Mouse (Mus musculus) MN1 (cell line): ENCODE data around the gene Gm8890.
"Not testable (repeated sequence)": the region's sequence is repeated elsewhere in the genome, so short reads cannot be mapped to it uniquely, and the experiment has no call there.

Source experiments
- DNase-seq: peaks from one replicate; pipeline ENCODE4 v3.0.0-alpha.2; 2016; ENCODE audit warnings: low spot score

Gm8890 gene

DNA sequence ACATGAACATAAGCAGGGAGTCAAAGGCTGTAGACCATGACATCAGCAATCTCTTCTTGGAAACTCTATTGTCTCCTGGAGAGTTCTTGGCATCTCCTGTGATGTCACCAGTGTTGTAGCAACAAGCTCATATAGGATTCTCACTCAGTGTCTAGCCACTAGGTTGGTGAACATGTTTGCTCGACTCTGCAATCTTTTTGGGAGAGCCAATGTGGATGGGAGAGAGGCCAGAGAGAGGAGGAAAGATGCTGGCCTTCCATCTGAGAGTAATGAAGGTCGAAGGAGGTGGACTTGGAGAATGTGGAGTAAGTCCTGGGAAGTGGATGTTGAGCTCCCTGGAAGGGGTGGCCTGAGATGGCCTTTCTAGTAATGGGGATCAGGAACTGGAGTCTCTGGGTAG, at the start of gene Gm8890:
Gm8890 (plus strand) TSS at position 301 of the 400 bp plus-strand sequence.
- DNase-seq = not testable (repeated sequence)

DNA sequence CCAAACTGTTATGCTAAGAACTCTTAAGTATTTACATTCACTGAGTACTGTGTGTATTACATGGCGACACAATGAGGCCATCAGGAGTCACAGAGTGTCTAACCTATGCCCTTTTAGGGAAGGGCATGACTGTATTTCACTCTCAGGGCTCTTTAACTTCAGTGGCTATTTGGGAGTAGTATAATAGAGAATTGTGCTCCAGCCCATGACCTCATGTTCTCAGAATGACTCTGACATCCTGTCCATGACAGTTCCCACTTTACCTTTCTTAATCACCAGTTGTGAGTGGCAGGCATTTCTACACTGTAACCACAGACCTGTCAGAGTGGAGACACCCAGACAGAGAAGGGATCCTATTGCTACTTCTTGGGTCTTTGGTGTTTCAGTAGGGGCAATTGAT, 388 bp downstream of the Gm8890 start:
- DNase-seq = not testable (repeated sequence)
